In the genomic region with DNA sequence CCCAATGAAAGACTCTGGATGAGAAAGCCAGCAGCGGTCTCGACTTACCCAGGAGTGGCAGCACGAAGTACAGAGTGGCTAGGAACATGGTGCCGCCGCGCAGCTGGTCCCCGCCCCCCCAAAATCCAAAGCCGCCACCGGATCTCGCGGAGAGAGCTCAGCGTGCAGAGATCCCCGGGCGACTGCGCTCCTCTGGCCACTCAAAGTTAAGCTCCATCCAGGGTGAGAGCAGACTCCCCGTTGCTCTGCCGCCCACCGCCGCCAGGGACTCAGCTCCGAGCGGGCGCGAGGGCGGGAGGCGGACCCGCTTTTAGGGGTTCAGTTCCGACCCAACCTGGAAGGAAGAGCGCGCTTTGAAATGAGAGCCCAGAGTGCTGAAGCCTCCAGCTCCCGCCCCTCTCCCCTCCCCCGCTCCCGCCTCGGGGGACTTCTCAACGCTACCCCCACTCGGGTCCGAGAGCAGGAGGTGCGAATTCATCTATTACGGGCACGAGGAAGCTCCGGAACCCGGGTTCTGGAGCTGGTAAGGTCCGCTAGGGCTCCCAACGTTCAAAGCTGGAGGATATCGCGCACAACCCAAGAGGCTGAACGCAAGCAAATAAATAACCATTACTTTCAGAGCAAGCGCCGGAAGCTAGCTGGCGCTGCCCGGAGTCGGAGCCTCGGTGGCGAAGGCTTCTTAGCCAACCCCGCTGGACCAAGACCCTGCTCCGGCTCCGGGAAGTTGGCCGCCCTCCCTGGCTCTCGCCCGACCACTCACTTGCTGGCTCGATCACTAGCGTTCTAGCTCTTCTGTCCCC, we compare ENCODE assay signal across 8 mouse cellular contexts. TPM values are rescaled to one million over a fixed set of nuclear protein-coding genes. Genes with fewer than 3 reads are reported as not detected.
DNase-seq lines count a peak whose midpoint lies in the region; ATAC-seq and TF ChIP-seq lines count a peak whose summit lies in the region.

No protein-coding gene starts in this region.

- intact Hi-C loops in left cerebral cortex, adult 2 months (cut with DNase I): no loop called here

- DNase-seq in NIH3T3 (ENCODE audit: low read depth): peak; percentile 39
- peak; percentile 8 to 15 for DNase-seq in gastrocnemius, adult 8-10 months (ENCODE audit: low spot score in 2 of 2)
- DNase-seq in left cerebral cortex, adult 2 months (ENCODE audit: extremely low spot score in 1 of 2, low spot score in 2 of 2): peak; percentile 45 to 54
- peak; percentile 59 to 60 for DNase-seq in lung, postnatal 4 days
- DNase-seq in right cerebral cortex, adult 2 months (ENCODE audit: low spot score in 2 of 2): peak; percentile 45 to 57
- no peak for DNase-seq in c-Kit-positive CD71-positive TER-119-positive erythroid progenitor cells, embryonic 14.5 days (ENCODE audit: low spot score)

- H3K9ac ChIP-seq in hindbrain, embryonic 16.5 days (ENCODE audit: low read depth, low read length): peak overlapping the region; percentile 71

- peaks cover 6% of the 10 kb centered on the region for H3K4me1 ChIP-seq in brown adipose tissue, adult 24 weeks (ENCODE audit: control insufficient read depth, insufficient read depth, insufficient read length, low read length)
- H3K4me1 ChIP-seq in hindbrain, embryonic 16.5 days (ENCODE audit: control insufficient read depth, insufficient read depth, low read depth, low read length): peaks cover 23% of the 10 kb centered on the region

- under 1% methylated on average over 60 of the region's 61 CpGs for WGBS in hindbrain, embryonic 16.5 days

- H3K9me3 ChIP-seq in hindbrain, embryonic 16.5 days (ENCODE audit: control insufficient read depth, low read length): no peaks in the 10 kb centered on the region

- peak; percentile 48 for ATAC-seq in hindbrain, embryonic 16.5 days

- no peak overlapping the region for H3K27ac ChIP-seq in brown adipose tissue, adult 24 weeks (replicated peaks; ENCODE audit: low read depth, low read length)
- peak overlapping the region; percentile 69 for H3K27ac ChIP-seq in hindbrain, embryonic 16.5 days (ENCODE audit: low read depth, low read length)
- H3K27ac ChIP-seq in left cerebral cortex, adult 2 months: peak overlapping the region; percentile 2; the same call in 1 of the 2 replicates

- TF ChIP-seq CTCF in left cerebral cortex, adult 2 months (IDR thresholded peaks at IDR 0.05): peak; percentile 22

- H3K27me3 ChIP-seq in hindbrain, embryonic 16.5 days (replicated peaks; ENCODE audit: control insufficient read depth, insufficient read depth, low read length): peaks cover 5% of the 10 kb centered on the region

- no peaks in the 10 kb centered on the region for H3K36me3 ChIP-seq in hindbrain, embryonic 16.5 days (ENCODE audit: control insufficient read depth, insufficient read depth, low read length)

- peak overlapping the region; percentile 76 for H3K4me2 ChIP-seq in hindbrain, embryonic 16.5 days (ENCODE audit: low read length)

- peak overlapping the region; percentile 64 for H3K4me3 ChIP-seq in brown adipose tissue, adult 24 weeks (ENCODE audit: insufficient read depth, low read depth, low read length)
- H3K4me3 ChIP-seq in hindbrain, embryonic 16.5 days (ENCODE audit: low read length): peak overlapping the region; percentile 52
- peak overlapping the region; percentile 62 for H3K4me3 ChIP-seq in left cerebral cortex, adult 2 months

RNA-seq across cellular contexts. Expression of a gene that starts 1.2 kb away (rescaled TPM):
- 0.48 and 1.4 TPM in 2 replicates for polyA plus RNA-seq in brown adipose tissue, adult 24 weeks (2012; ENCODE audit: insufficient read depth, insufficient read length, missing spikeins)
- 1 to 10 TPM; 2.2 to 3.9 (median 3.1) TPM for total RNA-seq in gastrocnemius, adult 8-10 months (2022)
- polyA plus RNA-seq in hindbrain, embryonic 16.5 days (2015; fragmentation: Nextera tagmentation; extraction: Ambion mirVana): 38.6 and 47.3 TPM in 2 replicates
- 10 to 100 TPM; 26.7 to 34.1 TPM for total RNA-seq in left cerebral cortex, adult 2 months (2021)

RNA-seq across cellular contexts. Expression of a gene that starts 57.3 kb away (rescaled TPM):
- not detected in 2 replicates for polyA plus RNA-seq in brown adipose tissue, adult 24 weeks (2012; ENCODE audit: insufficient read depth, insufficient read length, missing spikeins)
- not detected for total RNA-seq in gastrocnemius, adult 8-10 months (2022)
- polyA plus RNA-seq in hindbrain, embryonic 16.5 days (2015; fragmentation: Nextera tagmentation; extraction: Ambion mirVana): 0.24 TPM in 1 of 2 replicates, not detected in the other
- total RNA-seq in left cerebral cortex, adult 2 months (2021): not detected

Comparison
In these comparisons a context has a peak if more than half of its experiments do, and no peak if none do; other contexts are left out.
1. RNA of a gene that starts 1.2 kb away (total RNA-seq): 26.7 to 34.1 TPM in left cerebral cortex, adult 2 months; 2.2 to 3.9 TPM in gastrocnemius, adult 8-10 months; every median in the first group is over 4 times any median in the second.
2. Peak in every context shown above with its lines, with median percentiles within 50 percentile points of each other: H3K4me3 ChIP-seq.